ENCODE assay signal across 18 mouse cellular contexts in genomic region chr7:19276253-19276652, GRCm38 (mm10). TPM values are rescaled to one million over a fixed set of nuclear protein-coding genes. Genes with fewer than 3 reads are reported as not detected.
DNase-seq lines count a peak whose midpoint lies in the region; ATAC-seq and TF ChIP-seq lines count a peak whose summit lies in the region.
"Had no signal": no experiment of that assay in that cellular context is flagged by ENCODE, and none has a peak within 500 bp of the region (broad histone marks: within the 10 kb centered on the region; RNA-seq: fewer than 3 reads in every experiment).

No protein-coding gene starts in this region.

- no peak for DNase-seq in cerebellum, adult 2 months
- DNase-seq in cerebellum, postnatal 36 days = no peak
- DNase-seq in liver, embryonic 14.5 days (ENCODE audit: low read depth in 3 of 3, low spot score in 3 of 3) = no peak
- DNase-seq in liver = no peak
- DNase-seq in A20 (ENCODE audit: low read depth, low spot score) = peak; percentile 60
- no peak for DNase-seq in layer of hippocampus, postnatal 14 days (ENCODE audit: low spot score in 2 of 2)
- no peak for DNase-seq in heart, adult 11 months
- DNase-seq: cerebellum, postnatal 25 days; heart, adult 18-20 months; kidney, postnatal 25 days; layer of hippocampus, postnatal 36 days; midbrain, embryonic 14.5 days had no signal

- no peak for TF ChIP-seq EP300 in liver, embryonic 14.5 days (IDR thresholded peaks at IDR 0.05; ENCODE audit: low read depth)

- H3K27ac ChIP-seq in cerebellum, adult 2 months (ENCODE audit: insufficient read depth, low read length) = no peak overlapping the region
- H3K27ac ChIP-seq in liver, embryonic 14.5 days = no peak overlapping the region
- peak overlapping the region; percentile 60 for H3K27ac ChIP-seq in bone marrow macrophage, adult 2 months (ENCODE audit: insufficient read depth, low read depth, low read length)
- H3K27ac ChIP-seq: forebrain, embryonic 12.5 days had no signal

- WGBS in cerebellum, adult 2 months = 58% methylated on average over 4 of the region's 4 CpGs
- WGBS in liver, embryonic 14.5 days (ENCODE audit: insufficient replicate concordance) = 43% methylated on average over 4 of the region's 4 CpGs

- peak; percentile 36; the same call in 1 of the 2 replicates for TF ChIP-seq CTCF in cerebellum, adult 2 months (IDR thresholded peaks at IDR 0.05; ENCODE audit: borderline replicate concordance, insufficient read depth, low read depth, low read length)
- peak; percentile 62 for TF ChIP-seq CTCF in liver, embryonic 14.5 days (IDR thresholded peaks at IDR 0.05; ENCODE audit: low read depth)
- TF ChIP-seq CTCF in bone marrow macrophage, adult 2 months (IDR thresholded peaks at IDR 0.05; ENCODE audit: low read depth, low read length) = peak; percentile 24; the same call in 1 of the 2 replicates

- no peak overlapping the region for H3K4me3 ChIP-seq in cerebellum, adult 2 months (replicated peaks; ENCODE audit: insufficient read depth, low read depth, low read length)
- no peak overlapping the region for H3K4me3 ChIP-seq in liver, embryonic 14.5 days (ENCODE audit: insufficient read depth in 1 of 2, low read depth in 2 of 2, low read length in 2 of 2)
- H3K4me3 ChIP-seq in bone marrow macrophage, adult 2 months (ENCODE audit: insufficient read depth, low read length) = no peak overlapping the region
- H3K4me3 ChIP-seq: forebrain, embryonic 12.5 days had no signal

- no peaks in the 10 kb centered on the region for H3K9me3 ChIP-seq in liver, embryonic 14.5 days (ENCODE audit: control insufficient read depth, low read length)
- H3K9me3 ChIP-seq: forebrain, embryonic 12.5 days had no signal

- no peaks in the 10 kb centered on the region for H3K36me3 ChIP-seq in liver, embryonic 14.5 days (replicated peaks; ENCODE audit: control insufficient read depth, insufficient read depth, low read depth)
- H3K36me3 ChIP-seq: forebrain, embryonic 12.5 days had no signal

- no peak overlapping the region for H3K9ac ChIP-seq in liver, embryonic 14.5 days (replicated peaks)
- H3K9ac ChIP-seq: forebrain, embryonic 12.5 days had no signal

- no peak for ATAC-seq in liver, embryonic 14.5 days (ENCODE audit: insufficient read depth)
- ATAC-seq: inflammation-experienced regulatory T-cells, adult 6 months had no signal

- no peaks in the 10 kb centered on the region for H3K27me3 ChIP-seq in cerebellum, adult 2 months (ENCODE audit: control insufficient read depth, insufficient read depth, low read length)
- peaks cover 39% of the 10 kb centered on the region for H3K27me3 ChIP-seq in liver, embryonic 14.5 days (ENCODE audit: control insufficient read depth, insufficient read depth, low read length)

- TF ChIP-seq POLR2A in cerebellum, adult 2 months (IDR thresholded peaks at IDR 0.05; ENCODE audit: borderline replicate concordance, insufficient read depth, low read length) = no peak
- TF ChIP-seq POLR2A in bone marrow macrophage, adult 2 months (IDR thresholded peaks at IDR 0.05; ENCODE audit: borderline replicate concordance, low read depth, low read length) = no peak

- no peaks in the 10 kb centered on the region for H3K4me1 ChIP-seq in cerebellum, adult 2 months (ENCODE audit: control insufficient read depth, insufficient read depth, low read length)
- peaks cover 4 to 7% of the 10 kb centered on the region in 2 experiments; a peak in 3 of 4 replicates for H3K4me1 ChIP-seq in liver, embryonic 14.5 days (replicated peaks; ENCODE audit: control insufficient read depth in 2 of 2, insufficient read depth in 2 of 2, low read length in 1 of 2)
- H3K4me1 ChIP-seq in bone marrow macrophage, adult 2 months (ENCODE audit: control insufficient read depth, insufficient read depth, low read length) = peaks cover 11% of the 10 kb centered on the region

- H3K4me2 ChIP-seq in liver, embryonic 14.5 days (ENCODE audit: low read depth) = no peak overlapping the region
- H3K4me2 ChIP-seq: forebrain, embryonic 12.5 days had no signal

RNA-seq across cellular contexts. Expression of gene Ppm1n, which starts 3.6 kb away (rescaled TPM):
- 1.1 and 2.0 TPM in 2 replicates for polyA plus RNA-seq in cerebellum, adult 2 months (2012; rRNA removed)
- 0.04 TPM in 1 of 2 replicates, not detected in the other for polyA plus RNA-seq in liver, embryonic 14.5 days (2012; rRNA removed)
- polyA plus RNA-seq in liver, embryonic 14.5 days (2014; fragmentation: Nextera tagmentation; extraction: Ambion mirVana) = not detected in 2 replicates
- 0.93 and 4.2 TPM in 2 replicates for polyA plus RNA-seq in bone marrow macrophage, adult 2 months (2012; ENCODE audit: insufficient read depth, insufficient read length, missing spikeins)
- total RNA-seq in layer of hippocampus, postnatal 14 days (2021) = under 1 TPM in 1 of 2 experiments, not detected in 1; 0.79 TPM
- total RNA-seq: heart, adult 18-20 months; heart, postnatal 25 days had no signal
- polyA plus RNA-seq: neural tube, embryonic 11.5 days had no signal

RNA-seq across cellular contexts. Expression of gene Vasp, which starts 4.6 kb away (rescaled TPM):
- 30.8 and 32.9 TPM in 2 replicates for polyA plus RNA-seq in cerebellum, adult 2 months (2012; rRNA removed)
- polyA plus RNA-seq in liver, embryonic 14.5 days (2012; rRNA removed) = 35.3 and 39.9 TPM in 2 replicates
- polyA plus RNA-seq in liver, embryonic 14.5 days (2014; fragmentation: Nextera tagmentation; extraction: Ambion mirVana) = 25.5 and 31.0 TPM in 2 replicates
- polyA plus RNA-seq in bone marrow macrophage, adult 2 months (2012; ENCODE audit: insufficient read depth, insufficient read length, missing spikeins) = 178 and 187 TPM in 2 replicates
- total RNA-seq in layer of hippocampus, postnatal 14 days (2021) = 10 to 100 TPM; 23.2 to 24.2 TPM

RNA-seq across cellular contexts. Expression of gene Rtn2, which starts 6.2 kb away (rescaled TPM):
- 96.9 and 101 TPM in 2 replicates for polyA plus RNA-seq in cerebellum, adult 2 months (2012; rRNA removed)
- polyA plus RNA-seq in liver, embryonic 14.5 days (2012; rRNA removed) = 2.9 and 4.1 TPM in 2 replicates
- polyA plus RNA-seq in liver, embryonic 14.5 days (2014; fragmentation: Nextera tagmentation; extraction: Ambion mirVana) = 2.6 and 3.0 TPM in 2 replicates
- 1.4 and 2.0 TPM in 2 replicates for polyA plus RNA-seq in bone marrow macrophage, adult 2 months (2012; ENCODE audit: insufficient read depth, insufficient read length, missing spikeins)
- 100 to 1,000 TPM in 1 of 2 experiments, 10 to 100 TPM in 1; 93.0 to 104 TPM for total RNA-seq in layer of hippocampus, postnatal 14 days (2021)
- polyA plus RNA-seq: inflammation-experienced regulatory T-cells, adult 6 months had no signal

RNA-seq across cellular contexts. Expression of gene Fosb, which starts 33.6 kb away (rescaled TPM):
- polyA plus RNA-seq in cerebellum, adult 2 months (2012; rRNA removed) = 0.67 and 0.71 TPM in 2 replicates
- 0.03 and 0.04 TPM in 2 replicates for polyA plus RNA-seq in liver, embryonic 14.5 days (2012; rRNA removed)
- polyA plus RNA-seq in liver, embryonic 14.5 days (2014; fragmentation: Nextera tagmentation; extraction: Ambion mirVana) = not detected in 2 replicates
- polyA plus RNA-seq in bone marrow macrophage, adult 2 months (2012; ENCODE audit: insufficient read depth, insufficient read length, missing spikeins) = 0.68 TPM in 1 of 2 replicates, not detected in the other
- 1 to 10 TPM; 6.1 to 6.5 TPM for total RNA-seq in layer of hippocampus, postnatal 14 days (2021)
- polyA plus RNA-seq: forebrain, embryonic 12.5 days; limb, embryonic 11.5 days; midbrain, embryonic 14.5 days; neural tube, embryonic 11.5 days had no signal

RNA-seq across cellular contexts. Expression of gene Opa3, which starts 48.1 kb away (rescaled TPM):
- 39.1 and 40.1 TPM in 2 replicates for polyA plus RNA-seq in cerebellum, adult 2 months (2012; rRNA removed)
- polyA plus RNA-seq in liver, embryonic 14.5 days (2012; rRNA removed) = 8.3 and 9.1 TPM in 2 replicates
- 12.8 and 14.6 TPM in 2 replicates for polyA plus RNA-seq in liver, embryonic 14.5 days (2014; fragmentation: Nextera tagmentation; extraction: Ambion mirVana)
- polyA plus RNA-seq in bone marrow macrophage, adult 2 months (2012; ENCODE audit: insufficient read depth, insufficient read length, missing spikeins) = 20.0 and 22.0 TPM in 2 replicates
- total RNA-seq in layer of hippocampus, postnatal 14 days (2021) = 10 to 100 TPM; 37.3 to 39.9 TPM

Comparison
In these comparisons a context has a peak if more than half of its experiments do, and no peak if none do; other contexts are left out.
1. RNA of gene Rtn2, which starts 6.2 kb away (polyA plus RNA-seq): 96.9 to 101 TPM in cerebellum, adult 2 months; 2.6 to 4.1 TPM in liver, embryonic 14.5 days and 1.4 to 2.0 TPM in bone marrow macrophage, adult 2 months; every median in the first group is over 10 times any median in the second.
2. Peak in every context shown above with its lines, with median percentiles within 50 percentile points of each other: CTCF ChIP-seq.